Mouse (Mus musculus) adrenal gland, postnatal 4 days (tissue): Measurements from ENCODE around the gene Vpreb1. TPM values are rescaled to one million over a fixed set of nuclear protein-coding genes. Genes with fewer than 3 reads are reported as not detected.

Experiments
- DNase-seq, 2 experiments: peaks; one replicate each; pipeline ENCODE4 v3.0.0; 2021 to 2022; ENCODE audit warnings: low spot score in 2 of 2, mixed read lengths in 2 of 2
- long read RNA-seq, 2 experiments: library from polyadenylated mRNA; stranded (forward); transcript quantifications; one replicate each; pipeline ENCODE4 v2.0.0; 2021
- total RNA-seq, 2 experiments: library from RNA; stranded (reverse); gene quantifications; 2 replicates each; pipeline ENCODE4 v1.2.3; 2021

Vpreb1 gene
- under 1 TPM in 1 of 2 experiments, not detected in 1; 0.87 TPM for total RNA-seq
- long read RNA-seq, experiment 1, partial matches to known transcripts, result 0 of 1 reads
- long read RNA-seq, experiment 1, other reads (novel, unspliced or antisense), result 0 of 1 reads
- long read RNA-seq, experiment 2, result 0 reads

- peak; percentile 60 to 79 for DNase-seq
These were observed at the start of gene Vpreb1, which contains the start of gene Top3b for GRCm38 (mm10) chr16:16870617-16871331. TSS of gene Vpreb1 (minus strand) at chr16:16870843. TSS of gene Top3b (plus strand) at chr16:16870736.

GRCm38 (mm10) chr16:16918441-16919117, 47.9 kb upstream of the Vpreb1 start:
- no peak for DNase-seq

GRCm38 (mm10) chr16:16913440-16913839, 42.8 kb upstream of the Vpreb1 start:
- DNase-seq, result no peak

GRCm38 (mm10) chr16:16911641-16912597, 41.3 kb upstream of the Vpreb1 start:
- peak; percentile 24 to 67 for DNase-seq

GRCm38 (mm10) chr16:16907799-16908198, 37.2 kb upstream of the Vpreb1 start:
- no peak for DNase-seq

- DNase-seq, result no peak
These were observed 32.5 kb upstream of the Vpreb1 start for GRCm38 (mm10) chr16:16903188-16903587.

- no peak for DNase-seq
These were observed 31.7 kb upstream of the Vpreb1 start for GRCm38 (mm10) chr16:16902329-16902728.

GRCm38 (mm10) chr16:16897056-16897584, 26.5 kb upstream of the Vpreb1 start:
- DNase-seq, result no peak

GRCm38 (mm10) chr16:16896382-16897055, 25.9 kb upstream of the Vpreb1 start, which contains the start of gene Ppm1f:
TSS of gene Ppm1f (plus strand) at chr16:16896469.
- peak; percentile 93 for DNase-seq

GRCm38 (mm10) chr16:16896015-16896381, 25.4 kb upstream of the Vpreb1 start:
- DNase-seq, result no peak

GRCm38 (mm10) chr16:16892366-16892765, 21.7 kb upstream of the Vpreb1 start:
- no peak for DNase-seq

- DNase-seq, result no peak
These were observed 17.7 kb upstream of the Vpreb1 start for GRCm38 (mm10) chr16:16888341-16888740.

- no peak for DNase-seq
These were observed 8.4 kb upstream of the Vpreb1 start for GRCm38 (mm10) chr16:16879025-16879424.

GRCm38 (mm10) chr16:16870241-16870616, 414 bp downstream of the Vpreb1 start:
- no peak for DNase-seq

- DNase-seq, result no peak
These were observed 4.7 kb downstream of the Vpreb1 start for GRCm38 (mm10) chr16:16865696-16866561.

GRCm38 (mm10) chr16:16865217-16865616, 5.4 kb downstream of the Vpreb1 start:
- no peak for DNase-seq

- no peak for DNase-seq
These were observed 6.7 kb downstream of the Vpreb1 start, which contains the start of gene Igll1 for GRCm38 (mm10) chr16:16863978-16864377. TSS of gene Igll1 (minus strand) at chr16:16863985.

GRCm38 (mm10) chr16:16862288-16862687, 8.4 kb downstream of the Vpreb1 start:
- no peak for DNase-seq
